Mouse (Mus musculus) embryonic fibroblast, embryonic 13.5 days (primary cell): ENCODE data around the gene Osbpl10. TPM values are rescaled to one million over a fixed set of nuclear protein-coding genes. Genes with fewer than 3 reads are reported as not detected.

Source experiments
- H3K27ac ChIP-seq: 2 replicates; pipeline ENCODE4 v1.5.1; 2012; ENCODE audit warnings: low read length, control low read depth, inconsistent platforms; ENCODE audit not compliant: insufficient read depth
- H3K4me1 ChIP-seq: 2 replicates; pipeline ENCODE4 v1.6.1; 2011; ENCODE audit warnings: low read length; ENCODE audit not compliant: control insufficient read depth, insufficient read depth
- H3K4me3 ChIP-seq: 2 replicates; pipeline ENCODE4 v1.5.1; 2011; ENCODE audit warnings: mild to moderate bottlenecking, control low read depth, low read length; ENCODE audit not compliant: insufficient read depth
- CTCF ChIP-seq: IDR thresholded peaks from 2 replicates; pipeline ENCODE4 v1.5.1; 2011; ENCODE audit warnings: mild to moderate bottlenecking, control low read depth, low read length, moderate library complexity, borderline replicate concordance; ENCODE audit not compliant: insufficient read depth
- POLR2A ChIP-seq: IDR thresholded peaks from 2 replicates; pipeline ENCODE4 v1.6.1; 2011; ENCODE audit warnings: low read depth, mild to moderate bottlenecking, control low read depth, low read length, moderate library complexity
- polyA plus RNA-seq: library from polyadenylated mRNA; stranded (reverse); fragments of >200 nt; gene quantifications from 2 replicates; pipeline ENCODE4 v1.2.4, GENCODE M21; 2011; ENCODE audit warnings: low read depth; ENCODE audit not compliant: missing spikeins, insufficient read length

The Osbpl10 gene
- polyA plus RNA-seq, 1 experiment, result 3.1 TPM

GRCm38 (mm10) chr9:115172096-115172495 lies 193.7 kb downstream of the Osbpl10 start:
- Histone ChIP-seq H3K4me3 (no peak overlapping the region), H3K4me1 (no peaks in the 10 kb centered on the region), H3K27ac (no peak overlapping the region)
- no peak for TF ChIP-seq CTCF
- no peak for TF ChIP-seq POLR2A

DNA sequence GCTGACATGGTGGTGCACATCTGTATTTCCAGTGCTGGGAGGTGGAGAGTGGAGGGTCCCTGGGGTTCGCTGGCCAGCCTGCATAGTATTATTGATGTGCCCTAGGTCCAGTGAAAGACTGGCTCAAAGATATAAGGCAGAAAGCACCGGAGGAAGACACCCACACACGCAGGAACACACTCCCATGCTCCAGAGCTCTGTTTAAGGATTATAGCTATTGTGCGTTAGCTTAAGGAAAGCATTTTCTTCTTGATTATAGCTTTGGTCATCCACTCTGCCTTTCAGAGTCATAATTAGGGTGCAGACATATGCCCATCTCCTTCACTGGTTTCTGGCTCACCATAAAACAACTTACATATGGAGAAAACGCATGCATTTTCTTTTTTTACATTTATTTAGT lies 200.8 kb downstream of the Osbpl10 start:
- Histone ChIP-seq H3K27ac (no peak overlapping the region), H3K4me3 (no peak overlapping the region), H3K4me1 (no peaks in the 10 kb centered on the region; the same call in 1 of the 2 replicates)
- TF ChIP-seq CTCF (no peak), POLR2A (no peak)

DNA sequence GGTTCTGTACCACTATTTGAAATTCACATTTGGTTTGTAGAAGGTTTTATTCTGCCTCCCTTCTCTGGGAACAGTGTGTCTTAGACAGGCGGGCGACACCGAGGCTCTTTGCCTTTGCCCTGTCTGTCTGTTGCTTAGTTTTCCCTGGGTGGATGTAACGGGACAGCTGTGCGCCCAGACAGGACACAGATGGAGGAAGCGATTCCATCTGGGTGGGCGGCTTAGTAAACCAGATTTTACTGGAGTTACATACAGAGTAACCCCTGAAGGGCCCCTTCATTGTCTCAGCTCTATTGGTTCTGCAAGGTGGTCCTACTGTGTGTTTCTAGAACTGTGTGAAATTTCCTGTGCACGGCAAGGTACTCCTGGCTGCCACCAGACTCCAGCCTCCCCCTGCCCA lies 201.6 kb downstream of the Osbpl10 start:
- TF ChIP-seq POLR2A (no peak), CTCF (no peak)
- H3K4me3 ChIP-seq, result no peak overlapping the region

DNA sequence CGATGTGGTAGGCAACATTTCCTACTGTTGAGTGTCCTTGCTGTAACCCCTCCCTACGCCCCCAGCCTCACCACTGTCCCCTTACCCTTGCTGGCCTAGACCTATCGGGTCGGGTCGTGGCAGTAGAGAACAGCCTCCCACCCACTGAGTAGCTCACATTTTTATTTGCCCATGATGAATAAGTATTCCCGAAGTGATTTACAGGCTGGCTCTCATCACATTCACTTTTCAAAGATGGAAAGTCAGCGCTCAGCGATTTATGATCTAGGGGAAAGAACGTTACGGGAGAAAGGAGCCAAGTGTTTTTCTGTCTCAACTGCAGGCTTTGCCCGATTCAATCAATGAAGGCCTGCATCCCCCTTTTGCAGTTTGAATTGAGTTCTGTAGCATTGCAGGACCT lies 208.0 kb downstream of the Osbpl10 start:
- H3K27ac ChIP-seq, result no peak overlapping the region
- no peak overlapping the region for H3K4me3 ChIP-seq
- no peaks in the 10 kb centered on the region for H3K4me1 ChIP-seq
- TF ChIP-seq CTCF, result no peak
- TF ChIP-seq POLR2A, result no peak

More for the DNA sequence above, 201.6 kb downstream of the Osbpl10 start:
- H3K27ac ChIP-seq, result no peak overlapping the region
- no peaks in the 10 kb centered on the region; the same call in 1 of the 2 replicates for H3K4me1 ChIP-seq

- Histone ChIP-seq H3K4me1 (no peaks in the 10 kb centered on the region), H3K27ac (no peak overlapping the region), H3K4me3 (no peak overlapping the region)
- TF ChIP-seq POLR2A (no peak), CTCF (no peak)
Observed at GRCm38 (mm10) chr9:115190376-115190942, 212.1 kb downstream of the Osbpl10 start.

- no peak for TF ChIP-seq CTCF
- no peak for TF ChIP-seq POLR2A
- H3K4me3 ChIP-seq, result no peak overlapping the region
- H3K4me1 ChIP-seq, result no peaks in the 10 kb centered on the region
- H3K27ac ChIP-seq, result no peak overlapping the region
Observed at GRCm38 (mm10) chr9:115192890-115193289, 214.5 kb downstream of the Osbpl10 start.

GRCm38 (mm10) chr9:115197082-115197481 lies 218.7 kb downstream of the Osbpl10 start:
- Histone ChIP-seq H3K4me3 (no peak overlapping the region), H3K4me1 (no peaks in the 10 kb centered on the region), H3K27ac (no peak overlapping the region)
- TF ChIP-seq POLR2A, result no peak

DNA sequence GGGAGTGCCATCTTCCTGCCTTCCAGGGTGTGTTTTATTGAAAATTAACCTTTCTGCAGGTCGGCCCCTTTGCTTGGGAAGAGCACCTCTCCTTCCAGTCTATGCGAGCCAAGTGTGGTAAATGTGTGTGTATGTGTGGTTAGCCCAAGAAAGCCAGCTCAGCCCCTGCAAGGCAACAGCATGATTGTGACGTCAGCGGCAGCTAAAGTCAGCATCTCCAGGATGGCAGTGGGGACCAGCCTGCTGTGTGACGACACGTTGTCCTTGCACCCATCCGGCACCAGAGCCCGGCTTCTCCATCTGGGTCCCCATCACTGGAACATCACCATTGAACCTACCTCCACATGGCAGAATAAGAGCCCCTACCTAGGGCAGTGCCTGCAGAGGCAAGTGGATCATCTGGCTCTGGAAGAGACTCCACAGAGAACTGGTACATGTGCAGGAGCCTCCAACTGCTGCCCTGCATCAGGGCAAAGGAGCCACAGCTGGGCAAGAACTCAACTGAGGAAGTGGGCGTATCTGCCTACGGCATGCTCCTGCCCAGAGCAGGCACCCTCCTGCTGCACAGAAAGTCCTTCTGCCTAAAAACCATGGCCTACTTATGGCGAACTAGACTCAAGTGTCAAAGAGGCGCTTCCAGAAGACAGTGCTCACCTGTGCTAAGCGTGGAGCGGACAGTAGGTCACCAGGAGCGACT lies 221.9 kb downstream of the Osbpl10 start:
- no peaks in the 10 kb centered on the region for H3K4me1 ChIP-seq
- no peak overlapping the region for H3K27ac ChIP-seq
- no peak overlapping the region for H3K4me3 ChIP-seq
- no peak for TF ChIP-seq POLR2A
- TF ChIP-seq CTCF, result no peak

- Histone ChIP-seq H3K27ac (no peak overlapping the region), H3K4me3 (no peak overlapping the region), H3K4me1 (no peaks in the 10 kb centered on the region)
- TF ChIP-seq POLR2A (no peak), CTCF (no peak)
Observed at GRCm38 (mm10) chr9:115201264-115201663, 222.9 kb downstream of the Osbpl10 start.

- H3K4me1 ChIP-seq, result no peaks in the 10 kb centered on the region
- no peak overlapping the region for H3K27ac ChIP-seq
- no peak overlapping the region for H3K4me3 ChIP-seq
- TF ChIP-seq CTCF, result no peak
- no peak for TF ChIP-seq POLR2A
Observed at GRCm38 (mm10) chr9:115203136-115203535, 224.8 kb downstream of the Osbpl10 start.

DNA sequence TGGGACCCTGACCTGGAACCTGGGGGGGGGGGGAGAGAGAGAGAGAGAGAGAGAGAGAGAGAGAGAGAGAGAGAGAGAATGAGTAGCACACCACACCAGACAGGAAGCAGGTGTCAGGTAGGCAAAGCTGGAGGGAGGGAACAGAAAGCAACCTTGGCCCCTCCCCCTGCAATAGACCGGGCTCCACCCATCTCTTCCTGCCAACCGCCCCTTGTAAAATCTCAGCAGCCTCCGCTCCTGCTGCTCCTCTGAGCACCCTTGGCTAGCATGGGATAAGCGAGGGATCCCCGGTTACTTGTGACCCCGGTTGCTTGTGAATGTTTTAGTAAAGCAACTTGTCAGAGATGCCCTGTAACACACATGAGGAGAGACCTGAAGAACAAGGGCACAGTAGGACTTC lies 227.1 kb downstream of the Osbpl10 start:
- H3K27ac ChIP-seq, result no peak overlapping the region
- no peak overlapping the region for H3K4me3 ChIP-seq
- no peaks in the 10 kb centered on the region for H3K4me1 ChIP-seq
- TF ChIP-seq POLR2A (no peak), CTCF (no peak)
